Mouse (Mus musculus) central nervous system, embryonic 18 days (tissue): ENCODE results near the gene Ifi27l2b. TPM values are rescaled to one million over a fixed set of nuclear protein-coding genes. Genes with fewer than 3 reads are reported as not detected.

Source experiments
- polyA plus RNA-seq: library from polyadenylated mRNA; depleted of rRNA; stranded (reverse); fragments of >200 nt; gene quantifications from 2 replicates; pipeline ENCODE4 v1.2.3, GENCODE M21; 2012; rRNA removed

Ifi27l2b gene
- polyA plus RNA-seq: not detected in 2 replicates

DNA sequence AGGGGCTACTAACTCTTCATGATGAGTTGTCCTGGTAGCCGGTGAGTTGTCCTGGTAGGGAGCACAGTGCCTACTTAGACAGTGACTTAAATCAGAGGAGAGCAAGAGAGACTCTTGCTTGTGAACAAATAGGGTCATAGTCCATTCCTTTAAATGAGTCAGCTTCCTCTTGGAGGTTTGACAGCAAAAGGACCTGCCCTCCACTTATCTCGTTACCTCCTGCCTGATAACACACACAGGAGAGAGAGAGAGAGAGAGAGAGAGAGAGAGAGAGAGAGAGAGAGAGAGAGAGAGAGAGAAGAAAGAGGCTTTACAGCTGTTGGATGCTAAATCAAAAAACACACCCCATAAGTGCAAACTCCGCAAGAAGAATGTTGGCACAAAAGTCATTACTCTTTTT, at the start of gene Ifi27l2b:
Ifi27l2b (minus strand) TSS at position 84 of the 400 bp plus-strand sequence.

DNA sequence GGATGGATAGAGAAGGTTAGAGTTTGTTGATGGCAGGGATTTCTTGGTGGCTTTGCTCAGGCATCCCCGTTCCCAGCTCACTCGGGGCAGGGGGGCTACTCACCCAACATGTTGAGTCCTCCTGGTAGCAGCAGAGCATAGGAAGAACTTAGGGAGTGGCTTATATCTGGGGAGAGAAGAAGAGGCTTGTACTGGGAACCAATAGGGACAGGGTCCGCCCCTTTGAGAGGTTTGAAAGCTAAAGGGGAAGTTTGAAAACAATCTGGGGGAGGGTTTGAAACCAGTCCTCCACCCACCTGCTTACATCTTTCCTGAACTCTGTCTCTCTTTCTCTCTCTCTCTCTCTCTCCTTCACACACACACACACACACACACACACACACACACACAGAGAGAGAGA, 13.5 kb downstream of the Ifi27l2b start, which contains the start of gene Ifi27l2a:
Ifi27l2a (minus strand) TSS at position 157 of the 400 bp plus-strand sequence.

DNA sequence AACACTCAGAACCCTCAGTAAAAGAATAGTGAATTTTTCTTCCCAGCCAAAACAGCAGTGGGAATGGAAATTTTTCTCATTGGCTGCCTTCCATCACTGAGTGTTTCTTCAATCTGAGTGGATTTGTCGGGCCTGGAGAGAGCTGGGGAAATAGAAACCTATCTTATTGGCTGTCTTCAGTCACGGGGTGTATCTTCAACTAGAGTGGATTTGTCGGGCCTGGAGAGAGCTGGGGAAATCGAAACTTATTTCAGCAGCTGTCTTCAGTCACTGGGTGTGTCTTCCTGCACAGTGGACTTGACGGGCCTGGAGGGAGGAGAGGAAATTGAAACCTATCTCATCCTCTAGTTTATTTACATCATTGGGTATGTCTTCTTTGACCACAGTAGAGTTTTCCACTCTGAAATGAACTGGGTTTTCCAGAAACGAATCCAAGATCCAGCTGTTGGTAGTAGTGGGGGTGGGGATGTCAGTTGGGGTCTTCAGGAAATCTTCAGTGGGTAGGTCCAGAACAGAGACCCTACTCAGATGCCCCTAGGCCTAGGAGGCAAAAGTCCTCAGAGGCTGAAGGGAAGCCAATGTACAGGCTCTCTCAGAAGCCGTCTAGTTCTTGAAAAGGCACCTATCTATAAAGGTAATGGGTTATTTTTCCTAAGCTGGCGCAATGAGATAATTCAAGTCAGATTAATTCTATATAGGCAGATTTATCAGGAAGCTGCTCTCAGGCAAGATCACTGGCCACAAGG, 22.9 kb downstream of the Ifi27l2b start, which contains the start of gene Ifi27:
Ifi27 (plus strand) TSS at position 226 of the 746 bp plus-strand sequence.

DNA sequence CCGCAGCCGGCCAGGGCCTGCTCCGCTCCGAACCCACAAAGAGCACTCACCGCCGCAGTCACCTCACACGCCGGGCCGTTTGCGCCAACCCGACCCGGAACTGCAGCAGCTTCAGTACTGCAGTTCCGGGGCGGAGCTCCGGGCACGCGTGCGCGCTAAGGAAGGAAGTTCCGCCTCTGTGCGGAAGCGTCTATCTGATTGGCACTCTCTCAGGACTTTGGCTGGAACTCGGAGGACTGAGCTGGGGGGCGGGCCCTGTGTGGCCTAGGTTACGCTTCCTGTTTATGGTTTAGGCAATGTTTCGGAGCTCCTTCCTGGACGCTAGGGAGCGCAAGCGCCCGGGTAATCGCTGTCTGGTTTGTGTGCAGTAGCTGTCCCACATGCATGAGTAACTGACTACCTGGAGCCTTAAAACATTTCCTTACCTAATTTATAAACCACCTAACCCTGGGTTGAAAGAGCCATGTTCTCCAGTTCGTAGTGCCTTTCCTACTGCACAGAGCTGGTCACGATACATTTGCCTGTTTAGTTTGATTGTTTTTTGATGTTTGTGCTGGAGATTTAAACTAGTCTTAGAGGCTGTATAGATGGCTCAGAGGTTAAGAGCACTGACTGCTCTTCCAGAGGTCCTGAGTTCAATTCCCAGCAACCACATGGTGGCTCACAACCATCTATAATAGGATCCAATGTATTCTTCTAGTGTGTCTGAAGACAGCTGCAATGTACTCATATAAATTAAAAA, 31.1 kb downstream of the Ifi27l2b start, which contains the start of gene Ddx24:
Ddx24 (minus strand) TSS at position 102 of the 742 bp plus-strand sequence.

GRCm38 (mm10) chr12:103407720-103408119, 49.3 kb downstream of the Ifi27l2b start, which contains the start of gene 9330161L09Rik:
TSS of gene 9330161L09Rik (minus strand) at chr12:103407820.

Other genes starting within 250 kb of the Ifi27l2b start
- gene Prima1, start 215.1 kb downstream of the Ifi27l2b start, polyA plus RNA-seq: 1.5 and 1.7 TPM in 2 replicates
- 7.7 TPM in 2 replicates for gene Fam181a, start 146.2 kb downstream of the Ifi27l2b start, polyA plus RNA-seq
- gene Asb2, start 101.2 kb downstream of the Ifi27l2b start, polyA plus RNA-seq: 1.6 and 3.5 TPM in 2 replicates
- 19.3 and 20.6 TPM in 2 replicates for gene Otub2, start 68.5 kb downstream of the Ifi27l2b start, polyA plus RNA-seq
- 1.6 and 2.0 TPM in 2 replicates for gene 9330161L09Rik, start 49.4 kb downstream of the Ifi27l2b start, polyA plus RNA-seq
- gene Ddx24, start 31.4 kb downstream of the Ifi27l2b start, polyA plus RNA-seq: 81.1 and 85.7 TPM in 2 replicates
- 30.0 and 45.7 TPM in 2 replicates for gene Ifi27, start 23.0 kb downstream of the Ifi27l2b start, polyA plus RNA-seq
- gene Ifi27l2a, start 13.5 kb downstream of the Ifi27l2b start, polyA plus RNA-seq: 7.3 and 12.3 TPM in 2 replicates
- 5.7 and 6.6 TPM in 2 replicates for gene Ppp4r4, start 75.1 kb upstream of the Ifi27l2b start, polyA plus RNA-seq
- 0.03 TPM in 1 of 2 replicates, not detected in the other for gene Serpina10, start 174.2 kb upstream of the Ifi27l2b start, polyA plus RNA-seq
- gene Serpina6, start 200.0 kb upstream of the Ifi27l2b start, polyA plus RNA-seq: 0.03 and 0.04 TPM in 2 replicates
- not detected in 2 replicates for gene Serpina16, start 218.9 kb upstream of the Ifi27l2b start, polyA plus RNA-seq
- gene Serpina1f, start 238.3 kb upstream of the Ifi27l2b start, polyA plus RNA-seq: not detected in 2 replicates